Mouse (Mus musculus): Measurements from ENCODE around the gene Gm17606.

- peak; percentile 72 for TF ChIP-seq POLR2A (IDR thresholded peaks at IDR 0.05; ENCODE audit: insufficient read length, low read depth)
- TF ChIP-seq TCF3 (IDR thresholded peaks at IDR 0.05; ENCODE audit: insufficient read length, low read depth), result no peak
Measured at GRCm38 (mm10) chr14:54641305-54641969, 685 bp downstream of the Gm17606 start, which contains the start of gene Cdh24.
